In the genomic region with DNA sequence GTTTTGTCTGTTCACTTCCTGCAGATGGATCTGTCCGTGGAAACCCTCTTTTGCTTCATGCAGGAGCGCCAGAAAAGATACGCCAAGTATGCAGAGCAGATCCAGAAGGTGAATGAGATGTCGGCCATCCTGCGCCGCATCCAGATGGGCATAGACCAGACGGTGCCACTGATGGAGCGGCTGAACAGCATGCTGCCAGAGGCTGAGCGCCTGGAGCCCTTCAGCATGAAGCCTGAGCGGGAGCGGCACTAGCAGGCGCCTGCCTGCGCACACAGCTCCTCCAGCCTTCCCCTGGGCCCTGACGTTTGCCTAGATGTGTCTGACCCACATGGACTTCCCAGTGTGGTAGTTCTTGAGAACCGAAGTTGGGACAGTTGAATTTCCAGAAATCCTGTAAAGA, we compare ENCODE assay signal across 29 mouse cellular contexts.
DNase-seq lines count a peak whose midpoint lies in the region; ATAC-seq and TF ChIP-seq lines count a peak whose summit lies in the region.
"Had no signal": no experiment of that assay in that cellular context is flagged by ENCODE, and none has a peak within 500 bp of the region (broad histone marks: within the 10 kb centered on the region; RNA-seq: fewer than 3 reads in every experiment).

No protein-coding gene starts in this region.

- H3K9me3 ChIP-seq in forebrain, postnatal 0 days (ENCODE audit: low read length) = no peaks in the 10 kb centered on the region
- no peaks in the 10 kb centered on the region for H3K9me3 ChIP-seq in forebrain, embryonic 10.5 days
- H3K9me3 ChIP-seq in hindbrain, postnatal 0 days (ENCODE audit: low read length) = no peaks in the 10 kb centered on the region
- H3K9me3 ChIP-seq in hindbrain, embryonic 10.5 days = no peaks in the 10 kb centered on the region
- no peaks in the 10 kb centered on the region for H3K9me3 ChIP-seq in ES-Bruce4 (replicated peaks; ENCODE audit: control insufficient read depth, insufficient read depth, low read length, poor library complexity, severe bottlenecking)
- H3K9me3 ChIP-seq: hindbrain, embryonic 15.5 days; intestine, embryonic 15.5 days; liver, embryonic 13.5 days; megakaryocyte, embryonic 14.5 days; neural tube, embryonic 12.5 days had no signal

- H3K4me3 ChIP-seq in forebrain, postnatal 0 days (ENCODE audit: low read depth, low read length) = no peak overlapping the region
- H3K4me3 ChIP-seq in forebrain, embryonic 10.5 days = no peak overlapping the region
- no peak overlapping the region for H3K4me3 ChIP-seq in hindbrain, postnatal 0 days (ENCODE audit: low read length)
- no peak overlapping the region for H3K4me3 ChIP-seq in hindbrain, embryonic 10.5 days
- peak overlapping the region; percentile 15; the same call in 1 of the 2 replicates for H3K4me3 ChIP-seq in ES-Bruce4 (ENCODE audit: low read depth, low read length)
- H3K4me3 ChIP-seq in thymus, adult 2 months (ENCODE audit: control insufficient read depth, insufficient read depth, low read length) = no peak overlapping the region
- H3K4me3 ChIP-seq: hindbrain, embryonic 15.5 days; intestine, embryonic 15.5 days; liver, embryonic 13.5 days; megakaryocyte, embryonic 14.5 days; neural tube, embryonic 12.5 days had no signal

- no peak for DNase-seq in forebrain, postnatal 0 days
- no peak for DNase-seq in forebrain, embryonic 10.5 days (ENCODE audit: extremely low spot score, low spot score)
- DNase-seq in hindbrain, postnatal 0 days (ENCODE audit: low spot score) = peak; percentile 14
- DNase-seq in hindbrain, embryonic 10.5 days (ENCODE audit: low spot score) = no peak
- DNase-seq in R1 (ENCODE audit: low read depth, low spot score) = peak; percentile 28
- DNase-seq in thymus, adult 2 months = no peak
- DNase-seq: adrenal gland, postnatal 25 days; B cell, adult 2 months; cerebellum, adult 2 months; cerebellum, postnatal 25 days; gastrocnemius, postnatal 10 days; heart, postnatal 14 days; kidney, adult 9 months; kidney, postnatal 10 days; layer of hippocampus, postnatal 36 days; left cerebral cortex, postnatal 4 days; liver, embryonic 13.5 days; lung, adult 18-20 months; lung, postnatal 4 days; right cerebral cortex, postnatal 4 days; thymus, postnatal 4 days had no signal

- peak; percentile 73 for ATAC-seq in forebrain, postnatal 0 days
- ATAC-seq in hindbrain, postnatal 0 days = no peak
- ATAC-seq: intestine, embryonic 15.5 days; lung, postnatal 0 days; midbrain, embryonic 16.5 days; Patski had no signal

- 0 out of 2 replicates have a peak, but pooled peaks cover 4% of the 10 kb centered on the region for H3K36me3 ChIP-seq in forebrain, postnatal 0 days (ENCODE audit: insufficient read depth)
- peaks cover 18% of the 10 kb centered on the region for H3K36me3 ChIP-seq in forebrain, embryonic 10.5 days (replicated peaks)
- 0 out of 2 replicates have a peak, but pooled peaks cover 4% of the 10 kb centered on the region for H3K36me3 ChIP-seq in hindbrain, postnatal 0 days (ENCODE audit: insufficient read depth, low read length)
- peaks cover 24% of the 10 kb centered on the region; the same call in 1 of the 2 replicates for H3K36me3 ChIP-seq in hindbrain, embryonic 10.5 days
- no peaks in the 10 kb centered on the region for H3K36me3 ChIP-seq in ES-Bruce4 (ENCODE audit: control insufficient read depth, insufficient read depth, low read length, poor library complexity, severe bottlenecking)
- H3K36me3 ChIP-seq in thymus, adult 2 months (ENCODE audit: control insufficient read depth, insufficient read depth, low read length) = 0 out of 2 replicates have a peak, but pooled peaks cover 5% of the 10 kb centered on the region
- H3K36me3 ChIP-seq: hindbrain, embryonic 15.5 days; intestine, embryonic 15.5 days had no signal

- H3K27ac ChIP-seq in forebrain, postnatal 0 days (ENCODE audit: low read depth, low read length) = no peak overlapping the region
- no peak overlapping the region for H3K27ac ChIP-seq in forebrain, embryonic 10.5 days
- no peak overlapping the region for H3K27ac ChIP-seq in hindbrain, postnatal 0 days
- no peak overlapping the region for H3K27ac ChIP-seq in hindbrain, embryonic 10.5 days
- no peak overlapping the region for H3K27ac ChIP-seq in ES-Bruce4 (ENCODE audit: insufficient read depth, low read length)
- no peak overlapping the region for H3K27ac ChIP-seq in thymus, adult 2 months (ENCODE audit: control insufficient read depth, insufficient read depth, low read length)
- H3K27ac ChIP-seq: hindbrain, embryonic 15.5 days; intestine, embryonic 15.5 days; liver, embryonic 13.5 days; neural tube, embryonic 12.5 days had no signal

- 74% methylated on average over 15 of the region's 15 CpGs for WGBS in forebrain, postnatal 0 days
- 94% methylated on average over 15 of the region's 15 CpGs for WGBS in forebrain, embryonic 10.5 days
- 73% methylated on average over 15 of the region's 15 CpGs for WGBS in hindbrain, postnatal 0 days
- 89% methylated on average over 15 of the region's 15 CpGs for WGBS in hindbrain, embryonic 10.5 days
- 97% methylated on average over 15 of the region's 15 CpGs for WGBS in thymus, adult 2 months

- TF ChIP-seq POLR2A in ES-Bruce4 (IDR thresholded peaks at IDR 0.05; ENCODE audit: insufficient read depth, low read length) = no peak
- TF ChIP-seq POLR2A in thymus, adult 2 months (IDR thresholded peaks at IDR 0.05; ENCODE audit: control insufficient read depth, extremely low read depth, insufficient read depth, low read length, poor library complexity) = no peak

- no peak overlapping the region for H3K9ac ChIP-seq in forebrain, postnatal 0 days
- no peak overlapping the region for H3K9ac ChIP-seq in hindbrain, postnatal 0 days (replicated peaks; ENCODE audit: low read length)
- no peak overlapping the region for H3K9ac ChIP-seq in ES-Bruce4 (ENCODE audit: low read depth, poor library complexity, severe bottlenecking)
- H3K9ac ChIP-seq: hindbrain, embryonic 15.5 days; intestine, embryonic 15.5 days; liver, embryonic 13.5 days; neural tube, embryonic 12.5 days had no signal

- H3K4me1 ChIP-seq in forebrain, postnatal 0 days (ENCODE audit: insufficient read depth) = no peaks in the 10 kb centered on the region
- no peaks in the 10 kb centered on the region for H3K4me1 ChIP-seq in forebrain, embryonic 10.5 days
- H3K4me1 ChIP-seq in hindbrain, postnatal 0 days (ENCODE audit: insufficient read depth, low read length) = no peaks in the 10 kb centered on the region
- H3K4me1 ChIP-seq in hindbrain, embryonic 10.5 days (replicated peaks) = 0 out of 2 replicates have a peak, but pooled peaks cover 6% of the 10 kb centered on the region
- no peaks in the 10 kb centered on the region for H3K4me1 ChIP-seq in ES-Bruce4 (ENCODE audit: control insufficient read depth, insufficient read depth, low read length)
- H3K4me1 ChIP-seq in thymus, adult 2 months (replicated peaks; ENCODE audit: control insufficient read depth, insufficient read depth, low read length) = no peaks in the 10 kb centered on the region
- H3K4me1 ChIP-seq: hindbrain, embryonic 15.5 days; intestine, embryonic 15.5 days had no signal

- no peak overlapping the region for H3K4me2 ChIP-seq in forebrain, postnatal 0 days (ENCODE audit: low read depth)
- H3K4me2 ChIP-seq in hindbrain, postnatal 0 days (ENCODE audit: low read depth, low read length) = no peak overlapping the region
- H3K4me2 ChIP-seq: hindbrain, embryonic 15.5 days; intestine, embryonic 15.5 days; liver, embryonic 13.5 days; neural tube, embryonic 12.5 days had no signal

- no peaks in the 10 kb centered on the region for H3K27me3 ChIP-seq in forebrain, postnatal 0 days (ENCODE audit: insufficient read depth, low read length)
- H3K27me3 ChIP-seq in forebrain, embryonic 10.5 days (ENCODE audit: poor library complexity, severe bottlenecking) = no peaks in the 10 kb centered on the region
- no peaks in the 10 kb centered on the region for H3K27me3 ChIP-seq in hindbrain, postnatal 0 days (ENCODE audit: insufficient read depth, low read length)
- no peaks in the 10 kb centered on the region for H3K27me3 ChIP-seq in hindbrain, embryonic 10.5 days (ENCODE audit: insufficient read depth, poor library complexity, severe bottlenecking)
- H3K27me3 ChIP-seq in ES-Bruce4 (ENCODE audit: control insufficient read depth, insufficient read depth, low read length, poor library complexity, severe bottlenecking) = no peaks in the 10 kb centered on the region
- H3K27me3 ChIP-seq in thymus, adult 2 months (ENCODE audit: control insufficient read depth, insufficient read depth, low read length) = no peaks in the 10 kb centered on the region
- H3K27me3 ChIP-seq: hindbrain, embryonic 15.5 days; intestine, embryonic 15.5 days; liver, embryonic 13.5 days; megakaryocyte, embryonic 14.5 days; neural tube, embryonic 12.5 days; Patski had no signal

- TF ChIP-seq CTCF in forebrain, postnatal 0 days (IDR thresholded peaks at IDR 0.05; ENCODE audit: low read depth) = no peak
- no peak for TF ChIP-seq CTCF in hindbrain, postnatal 0 days (IDR thresholded peaks at IDR 0.05; ENCODE audit: low read depth)
- TF ChIP-seq CTCF in ES-Bruce4 (IDR thresholded peaks at IDR 0.05; ENCODE audit: low read depth, low read length) = no peak
- TF ChIP-seq CTCF in thymus, adult 2 months (IDR thresholded peaks at IDR 0.05; ENCODE audit: borderline replicate concordance, control insufficient read depth, extremely low read depth, insufficient read depth, low read length, poor library complexity) = no peak

- TF ChIP-seq EP300 in ES-Bruce4 (IDR thresholded peaks at IDR 0.05; ENCODE audit: insufficient read depth, low read depth, low read length) = no peak

Comparison
In these comparisons a context has a peak if more than half of its experiments do, and no peak if none do; other contexts are left out.
1. DNase-seq: peak in hindbrain, postnatal 0 days (single experiment) and R1 (single experiment); none in forebrain, postnatal 0 days (single experiment), forebrain, embryonic 10.5 days (single experiment), hindbrain, embryonic 10.5 days (single experiment) and thymus, adult 2 months (single experiment).